8 mouse cellular contexts compared by ENCODE assay signal in the genomic region with DNA sequence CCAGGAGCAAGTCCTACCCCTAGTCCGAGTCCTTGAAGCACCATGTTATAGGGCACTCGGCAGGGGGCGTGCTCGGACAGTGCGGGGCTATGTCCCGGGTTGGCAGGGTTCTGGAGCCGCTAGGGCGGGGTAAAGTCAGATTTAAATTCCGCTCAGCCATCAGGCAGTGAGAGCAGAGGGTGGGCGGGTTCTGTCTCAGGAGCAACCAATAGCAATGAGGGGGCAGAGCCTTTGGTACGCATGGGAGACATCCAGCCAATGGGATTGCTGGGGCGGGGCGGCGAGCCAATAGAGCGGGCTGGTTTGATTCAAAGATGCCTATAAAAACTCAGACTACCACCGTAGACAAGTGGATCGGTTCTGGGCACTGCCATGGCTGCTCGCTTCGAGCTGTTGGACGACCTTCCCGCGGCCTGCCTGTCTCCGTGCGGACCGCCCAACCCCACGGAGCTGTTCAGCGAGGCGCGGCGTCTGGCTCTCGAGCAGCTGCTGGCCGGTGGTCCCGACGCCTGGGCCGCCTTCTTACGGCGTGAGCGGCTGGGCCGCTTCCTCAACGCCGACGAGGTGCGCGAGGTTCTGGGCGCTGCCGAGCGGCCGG. TPM values are rescaled to one million over a fixed set of nuclear protein-coding genes. Genes with fewer than 3 reads are reported as not detected.
DNase-seq lines count a peak whose midpoint lies in the region; ATAC-seq and TF ChIP-seq lines count a peak whose summit lies in the region.

A gene (plus strand): TSS at position 352 of the 598 bp plus-strand sequence.

- 0% methylated on average over 47 of the region's 48 CpGs for WGBS in forebrain, embryonic 12.5 days
- WGBS in heart, postnatal 0 days, result under 1% methylated on average over 44 of the region's 48 CpGs
- under 1% methylated on average over 48 of the region's 48 CpGs for WGBS in liver, embryonic 16.5 days (ENCODE audit: insufficient replicate concordance)
- under 1% methylated on average over 48 of the region's 48 CpGs for WGBS in neural tube, embryonic 13.5 days

- peaks cover 4% of the 10 kb centered on the region; the same call in 1 of the 2 replicates for H3K27me3 ChIP-seq in E14TG2a.4 (ENCODE audit: insufficient read depth, low read length)
- no peaks in the 10 kb centered on the region for H3K27me3 ChIP-seq in forebrain, embryonic 12.5 days
- no peaks in the 10 kb centered on the region for H3K27me3 ChIP-seq in heart, postnatal 0 days (ENCODE audit: control insufficient read depth, insufficient read depth, low read length)
- no peaks in the 10 kb centered on the region for H3K27me3 ChIP-seq in liver, embryonic 16.5 days (ENCODE audit: control insufficient read depth, insufficient read depth, low read depth, low read length)
- H3K27me3 ChIP-seq in neural tube, embryonic 13.5 days, result no peaks in the 10 kb centered on the region; the same call in 1 of the 2 replicates
- no peaks in the 10 kb centered on the region for H3K27me3 ChIP-seq in testis, adult 2 months (ENCODE audit: control insufficient read depth, insufficient read depth, low read length)

- peak within 1 kb of the TSS; percentile 91 for H3K4me3 ChIP-seq in E14TG2a.4 (replicated peaks; ENCODE audit: low read length)
- peak within 1 kb of the TSS; percentile 71 for H3K4me3 ChIP-seq in forebrain, embryonic 12.5 days (replicated peaks)
- H3K4me3 ChIP-seq in heart, postnatal 0 days (ENCODE audit: low read depth, low read length), result peak within 1 kb of the TSS; percentile 82
- peak within 1 kb of the TSS; percentile 74 for H3K4me3 ChIP-seq in liver, embryonic 16.5 days (ENCODE audit: low read depth, low read length)
- H3K4me3 ChIP-seq in neural tube, embryonic 13.5 days, result peak within 1 kb of the TSS; percentile 64
- H3K4me3 ChIP-seq in testis, adult 2 months (ENCODE audit: control insufficient read depth, low read depth, low read length), result peak within 1 kb of the TSS; percentile 87

- H3K9me3 ChIP-seq in E14TG2a.4 (ENCODE audit: low read length), result no peaks in the 10 kb centered on the region
- no peaks in the 10 kb centered on the region for H3K9me3 ChIP-seq in forebrain, embryonic 12.5 days
- no peaks in the 10 kb centered on the region for H3K9me3 ChIP-seq in heart, postnatal 0 days (replicated peaks; ENCODE audit: control insufficient read depth, low read length)
- no peaks in the 10 kb centered on the region for H3K9me3 ChIP-seq in liver, embryonic 16.5 days (replicated peaks; ENCODE audit: control insufficient read depth, low read length)
- no peaks in the 10 kb centered on the region for H3K9me3 ChIP-seq in neural tube, embryonic 13.5 days

- H3K9ac ChIP-seq in forebrain, embryonic 12.5 days, result peak within 1 kb of the TSS; percentile 65
- H3K9ac ChIP-seq in heart, postnatal 0 days (replicated peaks; ENCODE audit: low read depth, low read length), result peak within 1 kb of the TSS; percentile 74
- peak within 1 kb of the TSS; percentile 81 for H3K9ac ChIP-seq in liver, embryonic 16.5 days (ENCODE audit: low read depth, low read length)
- peak within 1 kb of the TSS; percentile 70 for H3K9ac ChIP-seq in neural tube, embryonic 13.5 days

- TF ChIP-seq CTCF in E14TG2a.4 (conservative IDR thresholded peaks at IDR 0.05; ENCODE audit: low read length), result peak; percentile 41
- TF ChIP-seq CTCF in heart, postnatal 0 days (IDR thresholded peaks at IDR 0.05; ENCODE audit: low read depth), result peak; percentile 87
- TF ChIP-seq CTCF in testis, adult 2 months (IDR thresholded peaks at IDR 0.05; ENCODE audit: control insufficient read depth, insufficient read depth, insufficient replicate concordance, low read depth, low read length), result peak; percentile 66; the same call in 1 of the 2 replicates

- TF ChIP-seq POLR2A in testis, adult 2 months (IDR thresholded peaks at IDR 0.05; ENCODE audit: control insufficient read depth, low read depth, low read length), result peak; percentile 91

- peak; percentile 95 for DNase-seq in c-Kit-positive CD71-positive TER-119-positive erythroid progenitor cells, embryonic 14.5 days (ENCODE audit: low spot score)
- DNase-seq in heart, postnatal 0 days (ENCODE audit: low spot score), result peak; percentile 99
- DNase-seq in kidney, postnatal 4 days, result peak; percentile 97 to 98

- H3K27ac ChIP-seq in forebrain, embryonic 12.5 days, result peak within 1 kb of the TSS; percentile 68
- H3K27ac ChIP-seq in heart, postnatal 0 days (ENCODE audit: low read depth), result peak within 1 kb of the TSS; percentile 70
- peak within 1 kb of the TSS; percentile 84 for H3K27ac ChIP-seq in liver, embryonic 16.5 days (ENCODE audit: low read length)
- H3K27ac ChIP-seq in neural tube, embryonic 13.5 days (replicated peaks), result 0 out of 2 replicates have a peak within 1 kb of the TSS, but pooled peaks have one; percentile 25
- peak within 1 kb of the TSS; percentile 41 for H3K27ac ChIP-seq in testis, adult 2 months (ENCODE audit: control insufficient read depth, insufficient read depth, low read depth, low read length)

- ATAC-seq in forebrain, embryonic 12.5 days (ENCODE audit: low FRiP score), result peak; percentile 98
- ATAC-seq in heart, postnatal 0 days (ENCODE audit: insufficient read depth, low read depth), result peak; percentile 99
- ATAC-seq in liver, embryonic 16.5 days (ENCODE audit: low read depth), result peak; percentile 95
- peak; percentile 99 for ATAC-seq in neural tube, embryonic 13.5 days (ENCODE audit: low read depth)

- H3K4me2 ChIP-seq in forebrain, embryonic 12.5 days, result peak within 1 kb of the TSS; percentile 78
- H3K4me2 ChIP-seq in heart, postnatal 0 days (ENCODE audit: low read depth, low read length), result peak within 1 kb of the TSS; percentile 100
- peak within 1 kb of the TSS; percentile 97 for H3K4me2 ChIP-seq in liver, embryonic 16.5 days (ENCODE audit: low read depth, low read length)
- peak within 1 kb of the TSS; percentile 99 for H3K4me2 ChIP-seq in neural tube, embryonic 13.5 days

- H3K4me1 ChIP-seq in E14TG2a.4 (replicated peaks; ENCODE audit: low read depth, low read length), result peaks cover 59% of the 10 kb centered on the region
- peaks cover 47% of the 10 kb centered on the region for H3K4me1 ChIP-seq in forebrain, embryonic 12.5 days
- H3K4me1 ChIP-seq in heart, postnatal 0 days (ENCODE audit: control insufficient read depth, insufficient read depth), result peaks cover 33% of the 10 kb centered on the region
- H3K4me1 ChIP-seq in liver, embryonic 16.5 days (ENCODE audit: control insufficient read depth, low read depth, low read length), result peaks cover 36% of the 10 kb centered on the region
- peaks cover 50% of the 10 kb centered on the region for H3K4me1 ChIP-seq in neural tube, embryonic 13.5 days (replicated peaks)
- H3K4me1 ChIP-seq in testis, adult 2 months (ENCODE audit: control insufficient read depth, insufficient read depth, low read length), result peaks cover 5% of the 10 kb centered on the region; the same call in 1 of the 2 replicates

- TF ChIP-seq EP300 in heart, postnatal 0 days (IDR thresholded peaks at IDR 0.05; ENCODE audit: low read depth), result no peak

- peaks cover 24% of the 10 kb centered on the region for H3K36me3 ChIP-seq in E14TG2a.4 (ENCODE audit: insufficient read depth, low read length)
- H3K36me3 ChIP-seq in forebrain, embryonic 12.5 days (replicated peaks), result 0 out of 2 replicates have a peak, but pooled peaks cover 2% of the 10 kb centered on the region
- H3K36me3 ChIP-seq in heart, postnatal 0 days (replicated peaks; ENCODE audit: control insufficient read depth, insufficient read depth, low read length), result no peaks in the 10 kb centered on the region
- peaks cover 4% of the 10 kb centered on the region for H3K36me3 ChIP-seq in liver, embryonic 16.5 days (ENCODE audit: control insufficient read depth, insufficient read depth)
- no peaks in the 10 kb centered on the region for H3K36me3 ChIP-seq in neural tube, embryonic 13.5 days
- H3K36me3 ChIP-seq in testis, adult 2 months (ENCODE audit: control insufficient read depth, insufficient read depth, low read length), result no peaks in the 10 kb centered on the region

RNA-seq across cellular contexts. Expression of the gene that starts here (rescaled TPM):
- polyA plus RNA-seq in forebrain, embryonic 12.5 days (2016; fragmentation: Nextera tagmentation; extraction: Ambion mirVana), result 50.9 and 51.0 TPM in 2 replicates
- total RNA-seq in heart, postnatal 0 days (2014; rRNA removed; ENCODE audit: low replicate concordance), result 37.7 and 75.5 TPM in 2 replicates
- 18.6 and 19.3 TPM in 2 replicates for polyA plus RNA-seq in heart, postnatal 0 days (2015; fragmentation: Nextera tagmentation; extraction: Ambion mirVana)
- polyA plus RNA-seq in liver, embryonic 16.5 days (2015; fragmentation: Nextera tagmentation; extraction: Ambion mirVana), result 15.4 and 16.1 TPM in 2 replicates
- polyA plus RNA-seq in neural tube, embryonic 13.5 days (2015; fragmentation: Nextera tagmentation; extraction: Ambion mirVana), result 9.4 and 11.0 TPM in 2 replicates
- polyA plus RNA-seq in testis, adult 2 months (2012; rRNA removed), result 7.8 and 8.8 TPM in 2 replicates

Comparison
In these comparisons a context has a peak if more than half of its experiments do, and no peak if none do; other contexts are left out.
1. Peak in every context shown above with its lines: DNase-seq, ATAC-seq, H3K4me3 ChIP-seq and H3K27ac ChIP-seq.
2. H3K27ac ChIP-seq: peak in every context shown above with its lines; median percentile 84 in liver, embryonic 16.5 days; 70 in heart, postnatal 0 days; 68 in forebrain, embryonic 12.5 days; 41 in testis, adult 2 months; 25 in neural tube, embryonic 13.5 days.